Mouse (Mus musculus) megakaryocyte, embryonic 14.5 days (primary cell): Measurements from ENCODE around the gene Asic1. TPM values are rescaled to one million over a fixed set of nuclear protein-coding genes. Genes with fewer than 3 reads are reported as not detected.
"Not testable (repeated sequence)": the region's sequence is repeated elsewhere in the genome, so short reads cannot be mapped to it uniquely, and the experiment has no call there.

Source experiments
- H3K27me3 ChIP-seq: replicated peaks from 2 replicates; pipeline ENCODE3; 2012; ENCODE audit warnings: inconsistent platforms
- H3K36me3 ChIP-seq: replicated peaks from 2 replicates; pipeline ENCODE3; 2012; ENCODE audit warnings: low read length, inconsistent platforms, mixed read lengths
- H3K4me1 ChIP-seq: 2 replicates; pipeline ENCODE4 v1.6.1; 2012; ENCODE audit warnings: inconsistent platforms
- H3K4me3 ChIP-seq: replicated peaks from 2 replicates; pipeline ENCODE3; 2012; ENCODE audit warnings: moderate library complexity, mild to moderate bottlenecking, inconsistent platforms
- H3K9me3 ChIP-seq: 2 replicates; pipeline ENCODE4 v1.6.1; 2012; ENCODE audit warnings: inconsistent platforms
- FLI1 ChIP-seq: IDR thresholded peaks from 2 replicates; pipeline ENCODE4 v1.6.1; 2012; ENCODE audit warnings: low read length, inconsistent platforms, mixed read lengths
- GATA1 ChIP-seq: IDR thresholded peaks from 3 replicates; pipeline ENCODE4 v1.6.1; 2012; ENCODE audit warnings: mixed read lengths, low read length, inconsistent platforms, borderline replicate concordance
- polyA plus RNA-seq: library from polyadenylated mRNA; stranded (reverse); fragments of >175 nt; gene quantifications from 2 replicates; pipeline ENCODE4 v1.2.3, GENCODE M21; 2012; ENCODE audit warnings: low replicate concordance; ENCODE audit not compliant: insufficient read depth

Gene Asic1
- polyA plus RNA-seq, 1 experiment: not detected

DNA sequence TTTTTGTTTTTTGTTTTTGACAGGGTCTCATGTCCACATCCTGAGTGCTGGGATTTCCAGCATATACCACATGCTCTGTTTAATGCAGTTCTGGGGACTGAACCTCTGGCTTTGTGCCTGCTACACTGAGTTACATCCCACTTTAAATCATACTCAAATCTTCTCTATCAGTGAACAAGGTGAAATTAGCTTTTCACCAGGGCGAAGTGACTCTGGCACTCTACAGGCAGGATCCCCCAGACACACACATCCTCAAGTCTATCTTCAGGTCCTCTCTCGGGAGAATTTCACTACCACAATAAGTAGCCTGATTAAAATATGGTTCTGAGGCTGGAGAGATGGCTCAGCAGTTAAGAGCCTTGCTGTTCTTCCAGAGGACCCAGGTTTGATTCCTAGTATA lies 56.4 kb downstream of the Asic1 start:
- H3K4me3 ChIP-seq: peak overlapping the region; percentile 99
- H3K4me1 ChIP-seq: peaks cover 44% of the 10 kb centered on the region
- H3K9me3 ChIP-seq: no peaks in the 10 kb centered on the region
- H3K27me3 ChIP-seq: no peaks in the 10 kb centered on the region
- H3K36me3 ChIP-seq: peaks cover 33% of the 10 kb centered on the region
- TF ChIP-seq GATA1: no peak
- TF ChIP-seq FLI1: no peak

DNA sequence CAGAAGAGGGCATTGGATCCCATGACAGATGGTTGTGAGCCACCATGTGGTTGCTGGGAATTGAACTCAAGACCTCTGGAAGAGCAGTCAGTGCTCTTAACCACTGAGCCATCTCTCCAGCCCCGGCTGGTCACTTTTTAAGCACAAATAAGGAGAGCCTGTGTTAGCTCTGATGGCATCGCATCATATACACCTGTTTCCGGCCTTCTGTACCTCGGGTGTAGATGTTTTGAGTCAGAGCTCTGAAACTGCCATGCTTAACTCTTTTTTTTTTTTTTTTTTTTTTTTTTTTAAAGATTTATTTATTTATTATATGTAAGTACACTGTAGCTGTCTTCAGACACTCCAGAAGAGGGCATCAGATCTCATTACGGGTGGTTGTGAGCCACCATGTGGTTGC lies 56.9 kb downstream of the Asic1 start:
- Histone ChIP-seq H3K36me3 (peaks cover 38% of the 10 kb centered on the region), H3K4me1 (peaks cover 41% of the 10 kb centered on the region)
- not testable (repeated sequence) for H3K9me3 ChIP-seq, H3K4me3 ChIP-seq, H3K27me3 ChIP-seq

DNA sequence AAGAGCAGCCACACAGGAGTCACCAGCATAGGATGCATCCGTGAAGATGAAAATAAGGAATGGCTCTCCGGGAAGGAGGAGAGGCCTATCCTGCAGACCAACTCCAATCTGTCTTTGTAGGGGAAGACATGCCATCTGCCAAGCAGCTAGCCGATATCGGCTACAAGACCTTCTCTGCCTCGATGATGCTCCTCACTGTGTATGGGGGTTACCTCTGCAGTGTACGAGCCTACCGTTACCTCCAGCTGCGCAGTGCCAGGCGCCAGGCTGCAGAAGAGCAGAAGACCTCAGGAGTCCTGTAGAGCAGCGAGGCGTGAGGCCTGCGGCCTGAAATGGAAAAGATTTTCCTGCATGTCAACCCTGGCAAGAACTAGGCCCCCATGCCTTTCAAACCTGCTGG lies 57.4 kb downstream of the Asic1 start:
- TF ChIP-seq GATA1: no peak
- TF ChIP-seq FLI1: no peak
- no peak overlapping the region for H3K4me3 ChIP-seq
- H3K4me1 ChIP-seq: peaks cover 36% of the 10 kb centered on the region
- no peaks in the 10 kb centered on the region for H3K9me3 ChIP-seq
- peaks cover 43% of the 10 kb centered on the region for H3K36me3 ChIP-seq
- H3K27me3 ChIP-seq: no peaks in the 10 kb centered on the region

DNA sequence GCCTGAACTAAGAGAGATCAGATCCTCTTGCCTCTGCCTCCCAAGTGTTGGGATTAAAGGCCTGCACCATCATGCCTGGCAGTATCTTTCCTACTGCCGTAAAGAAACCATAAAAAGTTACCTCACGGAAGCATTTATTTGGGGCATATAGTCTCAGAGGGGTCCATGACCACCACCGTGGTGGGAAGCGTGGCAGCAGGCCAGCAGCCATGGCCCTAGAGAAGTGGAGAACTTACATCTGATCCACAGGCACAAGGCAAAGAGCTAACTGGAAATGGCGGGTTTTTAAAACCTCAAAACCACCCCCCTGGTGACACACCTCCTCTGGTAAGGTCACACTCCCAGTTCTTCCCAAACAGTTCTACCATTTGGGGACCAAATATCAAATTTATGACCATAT lies 58.0 kb downstream of the Asic1 start:
- Histone ChIP-seq H3K27me3 (no peaks in the 10 kb centered on the region), H3K4me3 (no peak overlapping the region), H3K36me3 (peaks cover 48% of the 10 kb centered on the region), H3K9me3 (no peaks in the 10 kb centered on the region), H3K4me1 (peaks cover 32% of the 10 kb centered on the region)
- TF ChIP-seq FLI1 (no peak), GATA1 (no peak)

DNA sequence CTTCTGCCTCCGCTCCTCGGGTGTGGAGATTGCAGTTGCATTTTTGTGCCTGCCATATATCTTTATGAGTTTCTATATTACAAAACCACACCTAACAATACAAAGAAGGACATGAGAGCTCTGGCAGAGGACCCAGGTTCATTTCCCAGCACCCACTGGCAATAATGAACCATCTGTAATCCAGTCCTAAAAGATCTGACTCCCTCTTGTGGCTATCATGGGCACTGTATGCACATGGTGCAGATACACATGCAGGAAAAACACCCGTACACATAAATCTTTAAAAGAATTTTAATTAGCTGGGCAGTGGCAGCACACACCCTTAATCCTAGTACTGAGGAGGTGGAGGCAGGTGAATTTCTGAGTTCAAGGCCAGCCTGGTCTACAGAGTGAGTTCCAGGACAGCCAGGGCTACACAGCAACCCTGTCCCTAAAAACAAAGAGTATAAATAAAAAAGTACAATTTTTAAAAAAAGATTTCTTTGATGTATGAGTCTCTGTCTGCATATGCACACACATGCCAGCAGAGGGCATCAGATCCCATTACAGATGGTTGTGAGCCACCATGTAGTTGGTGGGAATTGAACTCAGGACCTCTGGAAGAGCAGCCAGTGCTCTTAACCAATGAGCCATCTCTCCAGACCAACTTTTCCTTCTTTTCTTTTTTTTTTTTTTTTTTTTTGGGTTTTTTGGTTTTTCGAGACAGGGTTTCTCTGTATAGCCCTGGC lies 59.1 kb downstream of the Asic1 start:
- TF ChIP-seq GATA1 (no peak), FLI1 (no peak)
- peaks cover 54% of the 10 kb centered on the region for H3K36me3 ChIP-seq
- peaks cover 22% of the 10 kb centered on the region for H3K4me1 ChIP-seq
- H3K9me3 ChIP-seq: no peaks in the 10 kb centered on the region
- H3K4me3 ChIP-seq: no peak overlapping the region
- H3K27me3 ChIP-seq: no peaks in the 10 kb centered on the region

DNA sequence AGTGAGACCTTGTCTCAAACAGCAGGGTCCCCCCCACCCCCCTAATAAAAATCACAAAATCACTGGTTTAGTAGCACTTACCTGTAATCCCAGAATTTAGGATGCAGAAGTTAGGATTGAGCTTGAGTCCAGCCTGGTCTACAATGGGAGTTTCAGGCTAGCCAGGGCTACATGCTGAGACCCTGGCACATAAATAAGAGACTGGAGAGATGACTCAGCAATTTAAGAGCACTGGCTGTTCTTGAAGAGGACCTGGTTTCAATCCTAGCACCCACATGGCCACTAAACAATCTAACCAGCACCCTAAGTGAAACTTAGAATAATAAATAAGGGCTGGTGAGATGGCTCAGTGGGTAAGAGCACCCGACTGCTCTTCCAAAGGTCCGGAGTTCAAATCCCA lies 61.0 kb downstream of the Asic1 start:
- Histone ChIP-seq H3K36me3 (peaks cover 73% of the 10 kb centered on the region), H3K4me1 (peaks cover 9% of the 10 kb centered on the region), H3K4me3 (no peak overlapping the region), H3K27me3 (no peaks in the 10 kb centered on the region), H3K9me3 (no peaks in the 10 kb centered on the region)
- TF ChIP-seq FLI1 (no peak), GATA1 (no peak)

DNA sequence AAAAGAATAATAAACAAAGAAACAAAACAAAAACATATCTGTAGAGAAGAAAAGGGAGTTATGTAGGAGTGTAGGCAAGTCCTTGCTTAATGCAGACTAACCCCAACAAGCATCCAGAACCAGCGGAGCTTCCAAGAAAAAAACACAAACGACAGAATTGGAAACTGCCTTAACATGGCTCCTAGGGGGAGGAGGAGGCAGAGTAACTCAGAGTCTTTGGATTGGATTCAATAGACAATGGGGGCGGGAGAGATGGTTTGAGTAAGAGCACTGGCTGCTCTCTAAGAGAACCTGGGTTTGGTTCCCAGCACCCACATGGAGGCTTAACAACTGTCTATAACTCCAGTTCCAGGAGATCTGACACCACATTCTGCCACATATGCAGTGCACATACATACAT lies 61.5 kb downstream of the Asic1 start:
- H3K36me3 ChIP-seq: peaks cover 79% of the 10 kb centered on the region
- TF ChIP-seq GATA1 (no peak), FLI1 (no peak)
- H3K4me1 ChIP-seq: peaks cover 6% of the 10 kb centered on the region
- no peaks in the 10 kb centered on the region for H3K27me3 ChIP-seq
- H3K9me3 ChIP-seq: no peaks in the 10 kb centered on the region
- no peak overlapping the region for H3K4me3 ChIP-seq

DNA sequence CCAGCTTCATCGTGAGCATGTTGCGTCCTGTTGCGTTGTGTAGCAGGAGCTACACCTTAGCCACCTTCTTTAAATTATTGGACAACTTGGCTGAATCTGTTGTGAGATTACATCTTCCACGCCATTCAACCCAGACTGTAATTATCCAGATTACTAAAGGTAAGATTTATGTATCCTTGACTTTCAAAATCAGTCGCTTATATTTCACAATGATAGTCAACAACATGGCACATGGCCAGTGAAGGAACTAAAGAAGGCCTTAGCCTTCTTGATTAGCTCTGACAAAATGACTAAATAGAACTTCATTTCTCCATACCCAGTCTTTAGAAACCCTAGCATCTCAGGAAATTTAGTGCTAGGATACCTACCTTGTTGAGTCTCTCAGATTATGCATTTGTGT lies 63.0 kb downstream of the Asic1 start:
- TF ChIP-seq FLI1 (no peak), GATA1 (no peak)
- no peak overlapping the region for H3K4me3 ChIP-seq
- no peaks in the 10 kb centered on the region for H3K27me3 ChIP-seq
- no peaks in the 10 kb centered on the region for H3K9me3 ChIP-seq
- H3K36me3 ChIP-seq: peaks cover 85% of the 10 kb centered on the region
- H3K4me1 ChIP-seq: no peaks in the 10 kb centered on the region; the same call in 1 of the 2 replicates

DNA sequence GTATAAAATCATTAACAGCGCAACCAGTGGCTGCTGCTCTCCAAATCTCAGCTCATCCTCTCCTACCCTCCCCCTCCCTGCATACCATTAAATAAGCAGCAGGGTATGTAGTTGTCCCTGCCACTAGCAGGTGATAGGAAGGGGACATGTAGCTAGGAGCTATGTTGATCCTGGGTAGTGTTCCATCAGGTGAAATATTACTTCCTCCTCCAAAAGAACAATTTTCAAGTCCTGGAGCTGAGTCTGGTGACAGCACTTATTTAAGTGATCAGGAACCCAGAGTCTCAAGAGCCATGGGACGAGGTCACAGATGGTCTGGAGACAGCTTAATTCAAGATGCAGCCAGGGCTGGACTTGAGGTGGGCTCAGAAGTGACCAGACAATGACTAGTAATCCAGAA lies 65.5 kb downstream of the Asic1 start:
- H3K36me3 ChIP-seq: peaks cover 89% of the 10 kb centered on the region
- TF ChIP-seq GATA1 (no peak), FLI1 (no peak)
- no peaks in the 10 kb centered on the region for H3K9me3 ChIP-seq

DNA sequence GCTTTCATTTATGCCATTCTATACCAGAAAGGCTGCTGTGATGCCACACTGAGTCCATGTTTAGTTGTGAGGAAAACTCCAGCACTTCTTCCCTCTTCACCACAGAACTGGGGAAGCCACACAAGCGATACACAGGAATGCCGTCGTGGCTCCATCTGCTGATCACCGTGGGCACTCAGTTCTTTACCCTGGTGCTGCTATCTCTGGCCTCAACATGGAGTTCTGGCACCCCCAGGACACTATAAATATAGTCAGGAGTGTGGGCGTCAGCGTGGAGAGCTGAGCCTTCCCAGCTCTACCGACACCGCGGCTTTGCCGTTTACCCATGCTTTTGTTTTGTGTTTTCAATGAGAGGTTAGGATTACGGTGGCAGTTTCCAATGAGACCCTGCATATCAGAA lies 66.5 kb downstream of the Asic1 start:
- Histone ChIP-seq H3K4me1 (no peaks in the 10 kb centered on the region), H3K9me3 (no peaks in the 10 kb centered on the region), H3K27me3 (no peaks in the 10 kb centered on the region), H3K36me3 (peaks cover 94% of the 10 kb centered on the region), H3K4me3 (no peak overlapping the region)
- TF ChIP-seq GATA1 (no peak), FLI1 (no peak)

More for the DNA sequence above, 65.5 kb downstream of the Asic1 start:
- no peaks in the 10 kb centered on the region; the same call in 1 of the 2 replicates for H3K4me1 ChIP-seq
- no peaks in the 10 kb centered on the region for H3K27me3 ChIP-seq
- no peak overlapping the region for H3K4me3 ChIP-seq

DNA sequence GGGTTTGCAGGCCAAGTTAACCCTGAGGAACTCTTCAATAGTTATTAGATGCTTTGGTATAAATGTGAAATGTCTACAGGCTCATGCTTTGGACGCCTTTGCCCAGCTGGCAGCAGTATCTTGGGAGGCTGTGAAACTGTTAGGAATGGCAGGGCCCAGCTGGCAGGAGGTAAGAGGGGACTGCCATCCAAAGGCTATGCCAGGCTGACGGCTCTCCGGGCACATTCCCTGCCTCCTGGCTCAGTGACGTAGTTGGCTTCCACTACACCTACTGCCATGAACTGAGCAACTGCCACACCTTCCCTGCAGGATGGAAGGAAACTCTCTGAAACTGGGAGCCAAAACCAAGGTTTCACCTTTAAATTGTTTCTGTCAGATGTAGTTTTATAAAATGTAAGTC lies 70.1 kb downstream of the Asic1 start:
- Histone ChIP-seq H3K4me3 (no peak overlapping the region), H3K27me3 (no peaks in the 10 kb centered on the region), H3K4me1 (no peaks in the 10 kb centered on the region), H3K9me3 (no peaks in the 10 kb centered on the region), H3K36me3 (peaks cover 96% of the 10 kb centered on the region)
- TF ChIP-seq FLI1 (no peak), GATA1 (no peak)

Other genes starting within 250 kb of the Asic1 start
- gene Nckap5l, start 212.6 kb upstream of the Asic1 start, polyA plus RNA-seq: 13.8 and 16.8 TPM in 2 replicates
- 3.8 and 10.2 TPM in 2 replicates for gene Bcdin3d, start 195.6 kb upstream of the Asic1 start, polyA plus RNA-seq
- gene Faim2, start 142.2 kb upstream of the Asic1 start, polyA plus RNA-seq: 0.14 TPM in 1 of 2 replicates, not detected in the other
- not detected in 2 replicates for gene Aqp2, start 91.3 kb upstream of the Asic1 start, polyA plus RNA-seq
- gene Aqp5, start 79.6 kb upstream of the Asic1 start, polyA plus RNA-seq: not detected in 2 replicates
- gene Aqp6, start 69.0 kb upstream of the Asic1 start, polyA plus RNA-seq: not detected in 2 replicates
- 3.6 and 7.7 TPM in 2 replicates for gene Racgap1, start 18.7 kb upstream of the Asic1 start, polyA plus RNA-seq
- 20.3 and 45.0 TPM in 2 replicates for gene Smarcd1, start 31.8 kb downstream of the Asic1 start, polyA plus RNA-seq
- gene Gm17349, start 35.1 kb downstream of the Asic1 start, polyA plus RNA-seq: 17.1 TPM in 1 of 2 replicates, not detected in the other
- 0.34 TPM in 1 of 2 replicates, not detected in the other for gene Gpd1, start 47.1 kb downstream of the Asic1 start, polyA plus RNA-seq
- 83.6 and 145 TPM in 2 replicates for gene Cox14, start 55.2 kb downstream of the Asic1 start, polyA plus RNA-seq
- gene Cers5, start 102.5 kb downstream of the Asic1 start, polyA plus RNA-seq: 3.2 and 13.6 TPM in 2 replicates
- gene Lima1, start 205.1 kb downstream of the Asic1 start, polyA plus RNA-seq: 0.75 and 1.3 TPM in 2 replicates